Mouse (Mus musculus): ENCODE results near the gene Insr.

Insr gene

DNA sequence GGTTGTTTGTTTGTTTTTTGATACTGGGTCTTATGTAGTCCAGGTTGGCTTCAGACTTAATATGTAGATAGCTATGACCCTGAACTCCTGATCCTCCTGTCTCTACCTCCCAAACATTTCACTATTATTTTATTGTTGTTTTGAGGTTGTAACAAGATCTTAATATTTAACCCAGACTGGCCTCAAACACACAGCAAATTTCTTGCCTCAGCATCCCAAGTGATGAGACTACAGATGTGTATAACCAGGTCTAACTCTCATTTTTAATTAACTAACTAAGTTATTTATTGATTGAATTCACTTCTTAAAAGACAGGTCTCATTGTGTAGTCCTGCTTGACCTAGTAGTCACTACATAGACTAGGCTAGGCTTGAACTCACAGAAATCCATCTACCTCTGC lies 88.4 kb downstream of the Insr start:
- DNase-seq (ENCODE audit: low read depth, low spot score), result no peak

GRCm38 (mm10) chr8:3187456-3187855 lies 92.0 kb downstream of the Insr start:
- DNase-seq (ENCODE audit: low read depth, low spot score), result no peak

DNA sequence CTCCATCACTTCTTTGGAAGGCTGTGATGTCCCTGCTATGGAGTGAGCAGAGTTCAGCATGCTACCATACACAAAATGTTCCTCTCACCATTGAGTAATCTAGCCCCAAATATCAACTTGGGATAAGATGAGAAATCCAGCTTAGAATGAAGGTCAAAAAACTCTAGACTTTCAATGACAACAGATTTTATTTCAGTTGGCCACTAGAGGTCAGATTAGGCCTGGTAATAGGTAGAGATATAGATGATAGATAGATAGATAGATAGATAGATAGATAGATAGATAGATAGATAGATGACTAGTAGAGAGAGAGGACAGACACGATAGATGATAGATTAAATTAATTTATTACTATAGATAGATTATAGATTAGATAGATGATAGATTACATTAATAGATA lies 99.5 kb downstream of the Insr start:
- peak; percentile 27 for DNase-seq (ENCODE audit: low read depth, low spot score)

GRCm38 (mm10) chr8:3177440-3177839 lies 102.0 kb downstream of the Insr start:
- DNase-seq (ENCODE audit: low read depth, low spot score), result no peak

GRCm38 (mm10) chr8:3172246-3172645 lies 107.2 kb downstream of the Insr start:
- DNase-seq (ENCODE audit: low read depth, low spot score), result no peak

DNA sequence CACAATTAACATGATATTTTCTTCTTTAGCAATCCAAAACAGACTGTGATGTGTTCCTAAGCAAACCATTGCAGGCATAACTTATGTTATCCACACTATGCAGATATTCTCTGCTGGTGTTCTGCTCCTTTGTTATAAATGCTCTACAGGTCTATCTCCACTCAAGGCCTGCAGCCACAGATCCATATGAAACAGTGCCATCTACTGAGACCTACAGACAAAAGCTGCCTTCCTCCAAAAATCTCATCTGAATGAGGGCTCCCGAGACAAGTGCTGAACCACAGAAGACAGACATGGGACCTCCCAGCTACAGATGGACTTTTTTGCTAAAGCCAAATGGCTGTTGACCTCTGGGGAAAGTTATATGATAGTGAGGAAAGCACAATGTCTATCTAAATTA lies 132.9 kb downstream of the Insr start:
- no peak for DNase-seq (ENCODE audit: low read depth, low spot score)

- peak; percentile 85 for DNase-seq (ENCODE audit: low read depth, low spot score)
These were observed 179.0 kb downstream of the Insr start for GRCm38 (mm10) chr8:3100416-3100815.
